Mouse (Mus musculus) testis, adult 2 months (tissue): ENCODE results near the gene Tnfaip1.

Experiments
- CTCF ChIP-seq: fragments of 200-500 bp; IDR thresholded peaks from 2 replicates; pipeline ENCODE4 v1.5.1; 2012; ENCODE audit warnings: low read depth, mild to moderate bottlenecking, inconsistent platforms, low read length, moderate library complexity; ENCODE audit not compliant: control insufficient read depth, insufficient read depth, insufficient replicate concordance
- POLR2A ChIP-seq: fragments of 200-500 bp; IDR thresholded peaks from 2 replicates; pipeline ENCODE4 v1.6.1; 2012; ENCODE audit warnings: low read depth, mild to moderate bottlenecking, inconsistent platforms, low read length, moderate library complexity; ENCODE audit not compliant: control insufficient read depth

- TF ChIP-seq CTCF (no peak), POLR2A (no peak)
Measured at GRCm38 (mm10) chr11:78500623-78501202, 35.4 kb downstream of the Tnfaip1 start.
